Mouse (Mus musculus): ENCODE measurements at regions not wholly inside any gene's neighbourhood (a gene's known extent, or its start where the extent isn't known, plus 50 kb on each side); places are given as distances from the start of the nearest gene placed in this dataset.
A peak's percentile ranks its signal among the peaks of the same experiment; 100 is the strongest.
"Not testable (repeated sequence)": the region's sequence is repeated elsewhere in the genome, so short reads cannot be mapped to it uniquely, and the experiment has no call there.

GRCm38 (mm10) chr12:22156467-22157037, 739.1 kb upstream of the Ywhaq start:
- DNase-seq (ENCODE audit: low spot score in 2 of 2), result peak; percentile 5 to 20

- not testable (repeated sequence) for DNase-seq (ENCODE audit: low spot score in 2 of 2)
Measured at GRCm38 (mm10) chr12:22155341-22155740, 737.9 kb upstream of the Ywhaq start.

Data from adrenal gland, adult 18-20 months (tissue).